Mouse (Mus musculus) ES-E14 (cell line): ENCODE measurements around the gene Zpr1. TPM values are rescaled to one million over a fixed set of nuclear protein-coding genes. Genes with fewer than 3 reads are reported as not detected.

ENCODE experiments used
- DNase-seq: peaks from one replicate; pipeline ENCODE4 v3.0.0-alpha.2; 2013; ENCODE audit warnings: low read depth, low spot score
- H3K27ac ChIP-seq: 2 replicates; pipeline ENCODE4 v1.5.1; 2012; ENCODE audit warnings: low read depth, mild to moderate bottlenecking, low read length, moderate library complexity, mixed read lengths; ENCODE audit not compliant: poor library complexity, insufficient read depth, severe bottlenecking
- H3K36me3 ChIP-seq: 2 replicates; pipeline ENCODE4 v1.6.1; 2012; ENCODE audit warnings: mild to moderate bottlenecking, low read length, moderate library complexity, mixed read lengths; ENCODE audit not compliant: control insufficient read depth, poor library complexity, insufficient read depth, severe bottlenecking
- H3K4me1 ChIP-seq, 2 experiments: fragments of 150-350 bp in 1 of 2; sonication (generic) in 1 of 2; 2 replicates each; pipeline ENCODE4 v1.6.1; 2012; ENCODE audit warnings: low read length in 2 of 2, mild to moderate bottlenecking in 1 of 2, mixed read lengths in 1 of 2; ENCODE audit not compliant: control insufficient read depth in 2 of 2, insufficient read depth in 2 of 2, poor library complexity in 1 of 2
- H3K4me3 ChIP-seq, 2 experiments: fragments of 150-350 bp in 1 of 2; sonication (generic) in 1 of 2; 2 replicates each; pipeline ENCODE4 v1.5.1; 2012; ENCODE audit warnings: low read length in 2 of 2, low read depth in 1 of 2, mild to moderate bottlenecking in 1 of 2, mixed read lengths in 1 of 2; ENCODE audit not compliant: insufficient read depth in 1 of 2, poor library complexity in 1 of 2, severe bottlenecking in 1 of 2
- H3K9ac ChIP-seq: 2 replicates; pipeline ENCODE4 v1.6.1; 2012; ENCODE audit warnings: low read depth, mild to moderate bottlenecking, low read length, mixed read lengths; ENCODE audit not compliant: poor library complexity, insufficient read depth, severe bottlenecking
- H3K9me3 ChIP-seq: fragments of 150-350 bp; sonication (generic); 2 replicates; pipeline ENCODE4 v1.6.1; 2012; ENCODE audit warnings: low read depth, mild to moderate bottlenecking, low read length; ENCODE audit not compliant: control insufficient read depth, insufficient read depth
- CHD2 ChIP-seq: IDR thresholded peaks from 2 replicates; pipeline ENCODE4 v1.6.1; 2014; ENCODE audit warnings: mild to moderate bottlenecking, low read depth, low read length, inconsistent platforms
- HCFC1 ChIP-seq: IDR thresholded peaks from 2 replicates; pipeline ENCODE4 v1.6.1; 2012; ENCODE audit warnings: low read length, inconsistent platforms, borderline replicate concordance; ENCODE audit not compliant: insufficient read depth
- MAFK ChIP-seq: IDR thresholded peaks from 2 replicates; pipeline ENCODE4 v1.6.1; 2014; ENCODE audit warnings: mild to moderate bottlenecking, low read depth, low read length, inconsistent platforms; ENCODE audit not compliant: insufficient read depth
- ZC3H11A ChIP-seq: IDR thresholded peaks from 2 replicates; pipeline ENCODE4 v1.6.1; 2012; ENCODE audit warnings: low read depth, mild to moderate bottlenecking, inconsistent platforms, low read length, borderline replicate concordance
- ZNF384 ChIP-seq: IDR thresholded peaks from 2 replicates; pipeline ENCODE4 v1.6.1; 2012; ENCODE audit warnings: low read depth, low read length, inconsistent platforms
- in situ Hi-C, 2 experiments: fragments of 600-800 bp; cut with MboI; formaldehyde crosslinking; loops; one replicate each; pipeline ENCODE4 v1.15.1; 2025; ENCODE audit warnings: low sequenced_read_pairs in 2 of 2, inconsistent platforms in 1 of 2; ENCODE audit not compliant: unreplicated experiment in 2 of 2
- total RNA-seq: library from RNA; depleted of rRNA; stranded (reverse); fragments of 300-350 nt; gene quantifications from 2 replicates; pipeline ENCODE4 v1.2.3, GENCODE M21; 2012

Zpr1 gene
- total RNA-seq, 1 experiment: 56.0 TPM

GRCm38 (mm10) chr9:46235196-46235595 is 37.7 kb upstream of the Zpr1 start:
- no peak overlapping the region for H3K27ac ChIP-seq
- TF ChIP-seq HCFC1 (no peak), MAFK (no peak), CHD2 (no peak), ZNF384 (no peak), ZC3H11A (no peak)
- peaks cover 0 to 2% of the 10 kb centered on the region in 2 experiments; a peak in 1 of 4 replicates for H3K4me1 ChIP-seq
- no peak overlapping the region for H3K9ac ChIP-seq
- DNase-seq: no peak
- H3K4me3 ChIP-seq: no peak overlapping the region
- in situ Hi-C loops: no loop called here
- H3K36me3 ChIP-seq: no peaks in the 10 kb centered on the region
- H3K9me3 ChIP-seq: no peaks in the 10 kb centered on the region

- no peak within 1 kb of the TSS for H3K27ac ChIP-seq
- no peaks in the 10 kb centered on the region for H3K9me3 ChIP-seq
- H3K36me3 ChIP-seq: no peaks in the 10 kb centered on the region
- H3K4me3 ChIP-seq: no peak within 1 kb of the TSS
- in situ Hi-C loops: no loop called here
- no peak within 1 kb of the TSS for H3K9ac ChIP-seq
- TF ChIP-seq CHD2: no peak
- no peak for TF ChIP-seq ZC3H11A
- no peak for TF ChIP-seq MAFK
- no peak for TF ChIP-seq HCFC1
- TF ChIP-seq ZNF384: no peak
- no peak for DNase-seq
- peaks cover 0 to 2% of the 10 kb centered on the region in 2 experiments; a peak in 1 of 4 replicates for H3K4me1 ChIP-seq
Measured at GRCm38 (mm10) chr9:46235596-46235648, 37.4 kb upstream of the Zpr1 start, which contains the start of gene Apoc3. TSS of gene Apoc3 (minus strand) at chr9:46235636.

DNA sequence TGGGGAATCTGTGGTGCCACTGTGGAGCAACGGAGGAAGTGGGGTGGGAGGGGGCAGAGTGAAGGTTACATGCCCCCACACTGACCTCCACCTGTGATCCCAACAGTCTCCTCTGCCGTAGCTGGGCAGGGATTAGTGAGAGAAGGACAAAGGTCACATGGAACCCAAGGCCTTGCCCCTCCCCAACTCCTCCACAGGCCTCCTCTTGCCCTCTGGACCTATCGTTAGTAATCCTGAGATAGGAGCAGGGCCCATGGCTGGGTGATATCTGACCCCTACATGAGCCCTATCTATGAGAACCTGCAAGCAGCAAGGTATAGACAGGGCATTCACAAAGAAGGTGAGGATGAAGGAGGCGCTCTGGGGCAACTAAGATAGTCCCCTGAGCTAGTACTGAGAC is 37.2 kb upstream of the Zpr1 start:
- no peak for TF ChIP-seq ZNF384
- Histone ChIP-seq H3K4me3 (no peak overlapping the region), H3K27ac (no peak overlapping the region), H3K36me3 (no peaks in the 10 kb centered on the region), H3K4me1 (peaks cover 0 to 2% of the 10 kb centered on the region in 2 experiments; a peak in 1 of 4 replicates), H3K9me3 (no peaks in the 10 kb centered on the region), H3K9ac (no peak overlapping the region)
- in situ Hi-C loops: no loop called here
- no peak for DNase-seq

GRCm38 (mm10) chr9:46238850-46239249 is 34.0 kb upstream of the Zpr1 start:
- Histone ChIP-seq H3K36me3 (no peaks in the 10 kb centered on the region), H3K27ac (no peak overlapping the region), H3K4me3 (no peak overlapping the region), H3K4me1 (no peaks in the 10 kb centered on the region), H3K9me3 (no peaks in the 10 kb centered on the region), H3K9ac (no peak overlapping the region)
- no peak for DNase-seq
- TF ChIP-seq MAFK (no peak), CHD2 (no peak), ZC3H11A (no peak), HCFC1 (no peak), ZNF384 (no peak)
- in situ Hi-C loops: no loop called here

DNA sequence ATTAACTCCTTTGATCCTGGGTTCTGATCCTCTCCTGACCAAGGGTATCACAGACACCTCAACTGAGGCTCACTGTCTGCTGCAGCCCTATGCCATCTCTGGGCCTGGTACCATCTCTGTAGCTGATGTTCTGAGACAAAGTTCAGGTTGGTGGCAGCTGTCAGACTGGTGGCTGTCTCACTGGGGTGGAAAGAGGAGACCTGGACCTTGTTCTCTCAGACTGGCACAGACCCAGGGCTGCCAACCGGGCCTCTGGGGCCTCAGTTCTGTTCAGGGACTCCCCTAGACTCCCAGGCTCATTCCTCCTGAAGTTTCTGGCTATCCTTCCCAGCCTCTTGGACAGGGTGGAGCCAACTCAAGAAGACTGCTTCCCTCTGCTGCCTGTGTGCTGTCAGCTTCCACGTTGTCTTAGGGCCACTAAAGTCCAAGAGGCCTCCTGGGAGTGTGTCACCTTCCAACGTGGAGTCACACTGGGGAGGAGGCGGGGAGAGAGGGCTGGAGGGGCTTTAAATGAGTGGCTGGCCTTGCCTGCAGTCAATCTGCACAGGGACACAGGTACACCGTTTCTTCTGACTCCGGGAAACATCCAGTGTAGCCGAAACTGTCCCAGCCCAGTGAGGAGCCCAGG is 32.2 kb upstream of the Zpr1 start, which contains the start of gene Apoa4:
Apoa4 (plus strand) TSS at position 171 of the 628 bp plus-strand sequence.
- H3K27ac ChIP-seq: no peak within 1 kb of the TSS
- H3K36me3 ChIP-seq: no peaks in the 10 kb centered on the region
- H3K4me1 ChIP-seq: no peaks in the 10 kb centered on the region
- no peak within 1 kb of the TSS for H3K9ac ChIP-seq
- no peaks in the 10 kb centered on the region for H3K9me3 ChIP-seq
- TF ChIP-seq ZNF384 (no peak), CHD2 (no peak), ZC3H11A (no peak)
- no peak for DNase-seq
- in situ Hi-C loops: no loop called here
- H3K4me3 ChIP-seq: no peak within 1 kb of the TSS
